Mouse (Mus musculus) adrenal gland, postnatal 10 days (tissue): ENCODE measurements around the gene Sipa1l3. TPM values are rescaled to one million over a fixed set of nuclear protein-coding genes. Genes with fewer than 3 reads are reported as not detected.
A peak's percentile ranks its signal among the peaks of the same experiment; 100 is the strongest.

Source experiments
- DNase-seq: peaks from one replicate; pipeline ENCODE4 v3.0.0; 2021; ENCODE audit warnings: mixed read lengths
- total RNA-seq, 2 experiments: library from RNA; stranded (reverse); gene quantifications; 2 replicates each; pipeline ENCODE4 v1.2.3; 2021

Gene Sipa1l3
- total RNA-seq, 2 experiments from 2014 or later: 26.9 to 47.2 TPM

DNA sequence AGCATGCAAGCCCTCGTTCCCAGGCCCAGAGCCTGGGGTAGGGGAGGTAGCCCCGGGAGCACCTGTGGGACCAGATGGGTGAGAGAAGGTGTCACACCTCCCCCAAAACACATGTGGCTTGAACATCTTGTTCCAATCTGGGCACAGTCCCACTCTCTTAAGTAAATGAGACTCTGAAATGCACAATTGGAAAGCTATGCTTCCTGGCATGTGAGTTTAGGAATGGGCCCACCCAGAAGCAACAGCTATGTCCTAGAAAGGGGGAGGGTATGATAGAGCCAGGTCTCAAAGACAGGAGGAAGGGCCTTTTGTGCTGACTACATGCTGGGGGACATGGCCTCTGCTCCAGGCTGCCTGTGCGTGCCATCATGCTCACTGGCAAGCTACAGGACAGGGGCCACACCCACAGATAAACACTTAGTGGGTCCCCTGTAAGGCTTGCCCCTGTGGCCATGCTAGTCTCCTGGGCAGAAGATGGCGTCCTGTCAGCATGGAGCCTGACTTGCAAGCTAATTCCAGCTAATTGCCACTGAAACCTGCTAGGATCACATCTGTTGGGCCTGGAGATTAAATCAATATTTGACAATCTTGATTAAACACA, 107.1 kb downstream of the Sipa1l3 start:
- DNase-seq: no peak

DNA sequence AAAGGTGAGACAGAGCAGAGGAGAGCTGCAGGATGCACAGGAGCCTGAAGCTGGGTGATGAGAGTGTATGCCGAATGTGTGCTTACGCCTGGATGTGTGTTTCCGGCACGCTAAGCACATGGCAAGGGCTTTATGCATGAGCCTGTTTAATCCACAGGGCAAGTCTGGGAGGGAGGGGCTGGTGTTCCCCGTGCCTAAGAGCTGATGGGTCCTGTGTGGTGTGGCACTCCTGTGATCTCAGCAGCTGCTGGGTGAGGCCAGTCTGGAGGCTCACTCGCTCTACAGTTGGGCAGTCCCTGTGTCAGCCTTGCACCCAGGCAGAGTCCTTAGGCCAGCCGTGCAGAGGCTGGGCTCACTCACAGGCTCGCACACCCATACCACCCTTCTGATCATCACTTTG, 108.0 kb downstream of the Sipa1l3 start:
- no peak for DNase-seq

DNA sequence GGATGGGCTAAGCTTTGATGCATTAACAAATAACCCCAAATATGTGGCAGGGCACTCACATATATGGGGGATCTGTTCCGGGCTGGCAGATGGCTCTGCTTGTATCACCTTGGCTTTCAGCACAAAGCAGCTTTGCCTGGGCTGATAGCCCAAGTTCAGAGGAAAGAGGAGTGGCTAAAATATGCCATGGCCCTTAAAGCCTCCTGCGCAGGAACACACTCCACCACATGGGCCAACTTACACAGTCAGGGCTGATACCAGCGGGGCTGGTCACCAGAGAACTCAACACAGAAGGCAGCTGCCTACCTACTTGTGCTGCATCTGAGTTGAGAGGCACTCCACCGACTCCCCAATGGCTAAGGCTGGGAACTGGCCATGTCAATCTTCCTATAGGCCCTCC, 111.6 kb downstream of the Sipa1l3 start:
- no peak for DNase-seq

DNA sequence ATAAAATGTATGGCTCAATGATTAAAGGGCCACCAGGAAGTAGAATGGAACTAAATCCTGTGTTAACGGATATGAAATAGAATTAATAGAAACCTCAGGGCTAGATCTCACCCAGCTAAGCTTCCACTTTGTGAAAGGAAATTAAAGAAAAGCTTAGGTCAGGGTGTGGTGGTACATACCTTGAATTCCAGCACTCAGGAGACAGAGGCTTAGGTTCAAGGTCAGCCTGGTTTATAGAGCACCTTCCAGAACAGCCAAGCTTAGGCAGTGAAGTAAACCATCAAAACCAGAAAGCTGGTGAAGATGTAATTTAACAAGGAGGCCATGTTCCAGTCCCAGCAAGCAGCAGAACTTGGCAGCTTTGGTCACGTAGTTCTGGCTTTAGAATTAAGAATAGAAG, 114.3 kb downstream of the Sipa1l3 start:
- no peak for DNase-seq

DNA sequence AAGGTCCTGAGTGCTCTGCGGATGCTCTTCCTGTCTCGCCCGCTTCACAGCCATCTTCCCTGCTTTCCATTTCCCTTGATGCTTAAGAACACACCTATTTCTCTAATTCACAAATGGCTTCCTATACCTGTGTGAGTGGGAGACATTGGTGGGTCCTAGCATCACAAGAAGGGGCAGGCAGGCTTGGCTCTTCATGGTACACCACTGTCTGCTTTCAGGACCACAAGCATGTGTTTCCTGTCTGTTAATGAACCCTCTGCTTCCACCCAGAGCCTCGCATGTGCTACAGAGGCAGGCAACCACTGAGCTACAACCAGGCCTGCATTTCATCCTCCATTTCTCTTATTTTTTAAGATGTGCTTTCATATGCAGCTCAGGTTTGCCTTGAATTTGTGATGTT, 116.4 kb downstream of the Sipa1l3 start:
- DNase-seq: no peak

DNA sequence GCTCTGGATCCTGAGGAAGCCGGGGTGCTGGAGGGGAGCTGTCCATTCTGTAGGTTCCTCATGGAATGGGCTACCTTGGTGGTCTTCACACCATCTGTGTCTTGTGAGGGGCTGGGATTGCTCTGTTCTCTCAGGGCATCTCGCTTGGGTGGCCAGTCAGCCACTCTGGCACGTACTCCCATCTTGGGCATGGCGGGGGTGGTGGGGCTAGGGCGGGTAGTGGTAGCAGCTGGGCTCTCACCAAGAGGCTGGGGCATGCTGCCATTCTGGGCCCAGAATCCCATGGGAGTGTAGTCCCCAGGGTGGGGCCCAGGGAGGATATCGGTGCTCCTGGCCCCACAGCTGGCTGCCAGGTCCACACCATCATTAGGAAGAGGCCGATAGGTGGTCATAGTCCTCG, 118.0 kb downstream of the Sipa1l3 start:
- no peak for DNase-seq

DNA sequence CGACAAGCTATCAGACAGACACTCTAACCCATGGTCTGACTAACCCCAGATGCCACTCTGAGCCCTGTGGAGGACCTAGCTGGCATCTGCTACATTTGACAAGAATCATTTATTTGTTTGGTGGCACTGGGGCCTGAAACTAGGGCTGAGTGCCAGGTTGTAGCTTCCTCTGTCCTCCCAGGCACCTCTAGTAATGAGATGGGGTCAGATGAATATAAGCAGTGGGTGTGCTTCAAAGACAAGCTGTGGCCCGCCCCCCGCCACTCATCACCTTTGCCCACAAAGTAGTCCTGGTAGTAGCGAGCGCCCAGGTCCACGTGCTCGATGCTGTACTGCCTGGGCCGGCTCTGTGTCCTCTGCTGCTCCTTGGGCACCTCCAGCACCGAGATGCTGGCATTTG, 119.4 kb downstream of the Sipa1l3 start:
- DNase-seq: no peak

DNA sequence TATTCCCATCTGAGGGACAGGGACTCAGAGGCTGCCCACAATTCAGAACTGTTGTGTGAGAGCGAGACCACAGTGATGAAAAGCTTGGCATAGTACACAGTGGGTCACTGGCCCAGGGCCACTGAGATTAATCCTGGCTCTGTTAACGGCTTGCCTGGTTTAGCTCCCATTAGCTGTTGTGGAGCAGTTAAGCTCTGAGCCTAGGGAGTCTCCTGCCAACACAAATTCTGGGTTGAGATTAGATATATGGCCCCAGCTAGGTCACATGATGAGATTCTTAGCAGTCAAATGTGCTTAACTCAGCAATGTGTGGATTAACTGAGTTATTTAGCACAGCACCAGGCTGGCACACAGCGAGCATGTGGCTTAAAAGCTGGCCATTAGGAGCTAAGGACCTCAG, 121.0 kb downstream of the Sipa1l3 start:
- no peak for DNase-seq

DNA sequence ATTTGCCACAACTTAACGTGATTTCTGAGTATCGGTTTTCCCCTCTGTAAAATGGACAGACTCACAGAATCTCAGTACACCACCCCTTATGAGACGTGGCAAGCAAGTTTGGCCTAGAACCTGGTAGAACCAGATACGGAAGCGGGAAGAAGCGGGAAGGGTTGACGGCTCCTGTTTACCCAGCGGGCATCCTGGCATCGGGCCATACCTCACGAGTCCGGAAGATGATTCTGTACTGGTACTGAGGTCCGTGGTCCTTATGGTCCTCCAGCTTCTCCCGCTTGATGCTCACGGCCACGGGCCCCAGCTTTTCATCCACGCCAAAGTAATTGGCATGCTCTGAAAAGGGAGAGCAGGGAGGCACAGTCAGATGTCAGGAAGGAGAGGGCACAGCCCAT, 121.5 kb downstream of the Sipa1l3 start:
- no peak for DNase-seq

DNA sequence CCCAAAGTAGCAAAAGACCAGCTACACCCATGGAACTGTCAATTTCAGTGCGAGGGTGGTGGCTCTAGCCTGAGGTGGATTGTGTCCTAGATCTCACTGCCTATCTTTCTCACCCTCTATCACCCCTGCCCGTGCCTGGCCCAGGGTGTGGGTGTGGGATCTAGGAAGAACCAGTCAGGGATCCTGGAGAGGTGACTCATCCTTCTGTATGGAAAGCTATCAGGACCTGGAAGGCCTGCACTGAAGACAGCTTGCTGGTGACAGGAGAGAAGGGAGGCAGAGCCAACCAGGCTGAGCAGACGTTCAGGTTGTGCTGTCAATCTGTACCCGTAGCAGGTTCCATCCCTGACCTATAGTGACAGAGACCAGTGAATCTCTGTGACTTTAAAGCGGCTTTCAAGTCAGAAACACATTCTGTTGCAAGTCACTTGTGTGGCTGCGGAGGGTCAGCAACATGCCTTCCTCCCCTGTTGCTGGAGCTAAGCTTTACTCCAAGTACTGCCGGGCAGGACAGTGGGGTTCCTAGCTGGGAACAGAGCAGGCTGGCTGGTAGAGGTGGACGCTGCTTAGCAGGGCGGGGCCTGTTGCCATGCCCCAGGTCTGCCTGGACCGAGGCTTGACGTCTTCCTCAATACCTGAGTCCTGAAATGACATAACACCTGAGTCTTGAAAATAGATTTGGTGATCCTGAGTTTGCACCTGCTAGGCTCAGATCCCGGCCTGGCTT, 122.1 kb downstream of the Sipa1l3 start:
- no peak for DNase-seq

DNA sequence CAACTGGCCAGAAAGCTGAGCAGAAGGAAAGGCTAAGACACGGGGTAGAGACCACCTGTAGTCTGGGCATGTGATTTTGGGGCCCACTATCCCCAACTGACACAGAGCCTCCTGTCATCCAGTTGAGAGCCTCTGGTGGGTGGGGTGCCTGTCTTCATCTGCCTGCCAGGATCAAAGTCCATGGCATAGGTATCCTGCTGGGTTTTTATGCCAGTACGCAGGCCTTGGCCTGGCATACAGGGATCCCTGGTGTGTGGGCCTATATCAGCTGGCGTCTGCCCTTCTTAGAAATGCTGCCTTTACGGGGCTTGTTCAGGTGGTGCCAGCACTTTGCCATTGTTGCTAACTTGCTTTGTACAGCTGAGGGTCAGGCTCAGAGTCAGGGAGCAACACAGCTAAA, 123.3 kb downstream of the Sipa1l3 start:
- no peak for DNase-seq

DNA sequence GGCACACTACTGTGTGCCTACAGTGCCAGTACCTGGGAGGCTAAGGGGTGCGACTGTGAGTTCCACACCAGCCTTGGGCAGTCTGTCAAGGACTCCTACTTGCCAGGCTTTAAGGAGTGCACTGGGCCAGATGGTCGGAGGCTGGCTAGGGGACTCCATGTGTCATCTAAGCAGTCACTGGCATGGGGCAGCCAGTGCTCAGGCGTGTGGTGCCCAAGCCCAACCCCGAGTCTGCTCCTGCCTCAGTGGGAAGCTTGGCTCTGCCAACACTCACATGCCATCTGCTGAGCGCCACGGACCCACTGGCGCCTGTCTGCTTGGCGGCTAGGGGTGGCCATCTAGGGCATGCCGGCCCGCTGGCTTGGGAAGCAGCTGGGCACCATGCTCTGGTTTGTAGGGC, 125.1 kb downstream of the Sipa1l3 start:
- DNase-seq: no peak

DNA sequence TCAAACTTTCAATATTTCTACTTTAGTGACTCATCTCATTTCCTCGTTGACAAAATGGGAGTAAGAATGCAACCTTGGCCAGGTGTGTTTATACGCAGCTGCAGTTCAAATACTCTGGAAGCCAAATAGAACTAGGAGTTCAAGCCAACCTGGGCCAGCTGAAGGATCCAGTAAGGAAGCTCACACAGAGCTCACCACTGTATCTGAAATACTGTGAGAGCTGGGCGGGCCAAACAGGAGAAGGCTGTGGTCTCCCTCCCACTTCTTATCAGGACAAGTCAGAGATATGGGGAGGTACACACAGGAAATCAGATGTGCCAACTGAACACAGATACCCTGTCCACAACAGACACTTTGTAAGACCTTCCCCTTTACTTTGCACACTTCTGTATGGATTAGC, 125.6 kb downstream of the Sipa1l3 start:
- no peak for DNase-seq

DNA sequence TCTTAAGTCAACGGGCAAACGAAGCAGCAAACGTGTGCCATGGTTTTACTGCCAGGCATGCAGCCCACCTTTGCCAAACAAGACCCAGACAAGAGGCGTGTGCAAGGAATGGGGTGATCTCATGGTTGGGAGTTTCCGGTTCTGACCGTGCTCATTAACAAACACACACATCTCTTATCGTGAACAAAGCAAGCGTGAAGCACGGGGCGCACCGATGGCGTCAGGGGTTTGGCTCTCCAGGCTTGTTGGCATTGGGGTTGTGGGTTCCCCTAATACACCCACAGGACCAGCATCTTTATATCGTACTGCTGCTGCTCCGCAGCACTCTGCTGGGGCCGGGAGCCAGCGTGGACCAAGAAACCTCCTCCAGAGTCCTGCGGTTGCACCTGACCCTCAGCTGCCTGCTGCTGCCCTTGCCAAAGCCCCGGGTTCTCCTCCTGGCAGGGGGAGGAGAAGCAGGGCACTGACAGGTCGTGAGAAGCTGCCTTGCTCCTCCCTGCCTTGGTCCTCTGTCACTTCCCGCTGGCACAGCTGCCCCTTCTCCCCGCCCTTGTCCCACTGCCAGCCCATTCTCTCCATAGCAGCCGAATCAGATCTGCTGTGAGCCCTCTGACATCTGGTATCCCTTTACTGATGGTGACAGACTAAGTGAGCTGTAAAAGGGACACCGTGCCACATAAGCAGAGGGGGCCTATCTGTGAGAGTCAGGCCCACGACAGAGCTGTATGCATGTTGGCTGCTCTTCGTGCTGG, 126.5 kb downstream of the Sipa1l3 start:
- no peak for DNase-seq

DNA sequence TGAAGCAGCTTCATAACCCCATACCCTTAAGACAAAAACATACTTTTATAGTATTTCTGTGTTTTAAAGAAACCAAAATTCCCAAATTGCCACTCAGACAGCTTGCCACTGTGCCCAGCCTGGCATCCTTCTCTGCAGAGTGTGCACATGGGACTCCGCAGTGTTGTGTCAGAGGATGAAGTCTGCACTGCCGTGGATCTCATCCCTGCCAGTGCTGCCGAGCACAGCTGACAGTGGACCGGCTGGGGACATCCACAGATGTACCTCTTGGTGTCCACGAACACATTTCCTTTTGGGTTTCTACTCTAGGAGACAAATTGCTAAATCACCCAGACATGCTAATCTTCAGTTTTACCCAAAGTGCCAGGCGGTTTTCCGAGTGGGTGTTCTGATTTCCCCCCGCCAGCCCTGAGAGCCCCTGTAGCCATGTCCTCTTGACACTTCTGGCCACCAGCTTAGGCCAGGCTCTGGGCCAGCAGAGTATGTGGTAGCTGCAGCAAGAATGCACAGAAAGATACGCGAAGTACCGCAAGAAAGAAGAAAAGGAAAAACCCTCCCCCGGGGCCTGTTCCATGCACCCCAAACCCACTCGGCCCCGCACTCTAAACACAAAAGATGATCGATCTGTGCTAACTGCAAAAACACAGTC, 127.2 kb downstream of the Sipa1l3 start:
- no peak for DNase-seq

DNA sequence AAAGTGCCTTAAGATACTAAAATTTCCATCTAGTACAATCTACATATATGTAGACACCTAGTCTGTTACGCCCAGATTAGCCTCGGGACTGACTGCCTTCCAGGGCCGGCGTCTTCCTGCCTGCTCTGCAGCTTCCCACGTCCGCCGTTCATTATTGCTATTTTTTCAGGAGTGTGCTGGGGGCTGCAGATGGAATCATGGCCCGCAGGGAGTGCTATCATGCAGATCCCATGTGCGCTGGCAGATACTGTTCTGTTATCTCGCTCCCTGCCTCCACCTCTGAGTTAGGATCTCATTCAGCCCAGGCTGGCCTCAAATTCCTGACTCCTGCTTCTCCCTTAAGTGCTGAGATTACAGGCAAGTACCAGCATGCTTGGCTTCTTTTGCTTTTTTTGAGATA, 128.2 kb downstream of the Sipa1l3 start:
- no peak for DNase-seq

DNA sequence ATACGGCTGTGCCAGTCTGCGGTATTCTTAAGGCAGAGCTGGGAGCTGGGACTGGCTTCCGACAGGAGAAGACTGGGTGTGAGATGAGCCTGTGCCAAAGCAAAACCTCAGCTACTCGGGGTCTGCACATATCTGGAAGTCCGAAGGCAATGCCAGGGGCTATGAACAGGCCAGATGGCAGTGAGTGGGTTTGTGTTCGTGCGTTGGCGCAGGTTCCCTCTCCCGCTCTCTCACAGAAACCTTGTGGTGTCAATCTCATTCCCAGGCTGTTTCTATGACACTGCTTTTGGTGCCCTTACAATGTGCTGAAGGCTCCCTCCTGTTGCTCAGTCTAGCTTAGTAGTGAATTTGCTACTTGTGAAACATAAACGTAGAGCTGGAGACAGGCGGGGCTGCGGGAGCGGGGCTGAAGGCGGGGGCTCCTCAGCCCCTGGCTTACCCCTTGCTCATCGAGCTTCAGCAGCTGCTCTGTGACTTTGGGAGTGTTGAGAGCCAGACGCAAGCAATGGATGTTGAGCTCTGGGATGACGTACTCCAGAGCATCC, 130.8 kb downstream of the Sipa1l3 start:
- no peak for DNase-seq

DNA sequence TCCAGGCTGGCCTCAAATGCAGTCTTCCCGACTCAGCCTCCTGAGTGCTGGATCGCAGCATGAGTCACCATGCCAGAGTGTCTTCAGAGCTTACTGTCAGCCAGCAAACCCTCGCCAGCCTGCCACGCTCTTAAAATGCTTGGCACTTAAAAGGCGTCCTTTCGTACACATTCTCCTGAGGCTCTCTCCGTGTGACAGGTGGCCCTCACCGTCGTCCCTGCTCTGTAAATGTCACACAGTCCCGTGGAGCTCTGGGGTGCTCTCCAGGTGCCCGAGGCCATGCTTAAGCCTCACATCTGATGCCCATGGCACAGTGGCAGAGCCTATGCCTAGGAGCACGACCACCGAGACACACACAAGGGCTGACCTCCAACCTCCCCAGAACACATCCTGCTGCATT, 132.1 kb downstream of the Sipa1l3 start:
- no peak for DNase-seq

DNA sequence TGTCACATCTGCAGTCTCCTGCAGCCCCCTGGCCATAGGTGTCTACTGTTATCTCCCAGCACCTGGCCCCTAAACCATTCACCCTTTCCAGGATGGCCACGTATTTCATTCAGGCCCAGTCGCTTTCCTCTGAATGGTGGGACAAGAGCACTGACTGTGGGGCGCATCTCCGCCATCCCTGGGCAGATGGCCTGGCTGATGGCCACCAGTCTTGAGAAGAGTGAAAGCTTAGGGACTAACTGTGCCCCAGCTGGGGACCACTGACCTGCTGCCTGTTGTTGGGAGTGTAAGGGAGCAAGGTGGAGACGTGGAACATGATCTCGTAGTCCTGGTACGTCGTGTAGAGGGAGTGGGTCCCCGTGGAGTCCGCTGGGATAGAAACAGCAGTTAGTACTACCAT, 132.7 kb downstream of the Sipa1l3 start:
- DNase-seq: no peak

DNA sequence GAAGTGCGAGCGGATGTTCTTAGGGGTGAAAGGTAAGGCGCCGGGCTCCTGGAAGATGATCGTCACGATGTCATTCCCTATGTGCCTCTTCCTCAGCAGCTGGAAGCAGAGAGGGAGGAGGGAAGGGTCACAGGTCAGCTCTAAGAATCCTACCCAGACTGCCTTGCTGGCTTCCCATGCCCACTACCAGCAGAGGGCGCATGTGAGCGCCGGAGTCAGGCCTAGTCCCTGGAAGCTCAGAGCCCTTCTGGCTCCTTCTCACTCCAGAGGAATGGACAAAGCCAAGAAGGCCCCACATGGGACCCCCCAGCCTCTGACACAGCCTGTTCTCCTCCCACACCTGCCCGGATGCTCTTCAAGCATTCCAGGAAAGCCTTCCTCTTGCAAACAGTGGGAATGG, 135.2 kb downstream of the Sipa1l3 start:
- peak; percentile 93 for DNase-seq

DNA sequence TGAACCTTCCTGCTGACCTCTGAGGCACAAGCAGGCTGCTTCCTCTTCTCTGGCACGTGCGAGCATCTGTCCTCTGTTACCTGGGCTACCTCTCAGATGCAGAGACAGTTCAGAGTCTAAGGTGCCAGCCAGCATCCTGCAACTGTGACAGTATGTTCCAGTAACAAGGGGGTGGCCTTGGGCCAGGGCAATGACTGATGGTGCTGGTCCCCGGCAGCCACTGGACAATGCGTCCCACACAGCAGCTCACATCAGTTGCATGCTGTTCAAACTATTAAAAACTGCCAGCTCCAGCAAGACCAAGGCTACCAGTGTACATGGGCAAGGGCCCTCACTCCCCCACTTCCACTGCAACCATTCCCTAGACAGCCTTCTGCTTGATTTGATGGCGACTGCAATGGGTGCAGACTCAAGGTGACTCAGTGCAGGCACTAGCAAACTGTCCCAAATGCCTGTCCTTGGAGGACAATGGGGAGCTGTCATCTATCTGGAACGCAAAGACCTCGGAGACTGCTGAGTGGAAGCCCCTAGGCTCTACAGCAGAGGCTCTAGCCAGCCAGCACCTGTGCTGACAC, 136.9 kb downstream of the Sipa1l3 start:
- peak; percentile 49 for DNase-seq

DNA sequence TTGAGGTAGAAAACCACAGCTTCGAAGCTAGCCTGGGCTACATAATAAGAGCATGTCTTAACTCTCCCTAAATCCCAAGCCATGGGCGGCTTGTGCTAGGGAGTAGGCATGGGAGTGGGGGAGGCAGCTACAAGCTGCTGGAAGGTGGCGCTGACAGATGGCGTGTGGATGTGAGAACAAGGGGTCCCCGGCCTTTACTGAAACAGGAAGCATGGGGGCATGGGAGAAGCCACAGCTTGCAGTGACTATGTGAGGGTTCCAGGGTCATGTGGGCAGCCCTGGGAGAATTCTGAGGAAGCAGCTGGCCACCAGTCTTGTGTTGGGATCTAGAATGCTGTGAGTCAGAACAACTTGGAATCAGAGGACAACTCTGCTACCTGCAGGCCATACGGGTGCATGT, 144.4 kb downstream of the Sipa1l3 start:
- no peak for DNase-seq

DNA sequence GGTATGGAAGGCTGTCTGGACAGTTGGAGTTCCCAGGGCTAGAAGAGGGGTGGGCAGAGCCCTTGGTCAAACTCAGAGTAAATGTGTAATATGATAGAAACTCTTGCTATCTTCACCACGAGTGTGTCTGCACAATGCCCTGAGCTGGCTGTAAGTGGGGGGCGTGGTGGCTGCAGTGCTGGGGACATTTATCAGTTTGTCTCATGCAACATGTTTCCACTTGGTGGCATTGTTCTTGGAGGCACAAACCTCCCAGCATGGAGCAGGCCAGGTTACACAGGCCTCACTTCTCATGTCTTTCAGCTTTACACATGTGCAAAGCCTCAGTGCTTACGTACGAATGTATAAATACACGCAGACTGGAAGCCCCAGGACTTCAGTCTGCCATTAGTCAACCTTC, 146.3 kb downstream of the Sipa1l3 start:
- no peak for DNase-seq
